Mouse (Mus musculus) lung, adult 18-20 months (tissue): ENCODE measurements around the gene Azin2.

Experiments used
- DNase-seq, 2 experiments: peaks; one replicate each; pipeline ENCODE4 v3.0.0; 2022; ENCODE audit warnings: mixed read lengths in 2 of 2

Gene Azin2

DNA sequence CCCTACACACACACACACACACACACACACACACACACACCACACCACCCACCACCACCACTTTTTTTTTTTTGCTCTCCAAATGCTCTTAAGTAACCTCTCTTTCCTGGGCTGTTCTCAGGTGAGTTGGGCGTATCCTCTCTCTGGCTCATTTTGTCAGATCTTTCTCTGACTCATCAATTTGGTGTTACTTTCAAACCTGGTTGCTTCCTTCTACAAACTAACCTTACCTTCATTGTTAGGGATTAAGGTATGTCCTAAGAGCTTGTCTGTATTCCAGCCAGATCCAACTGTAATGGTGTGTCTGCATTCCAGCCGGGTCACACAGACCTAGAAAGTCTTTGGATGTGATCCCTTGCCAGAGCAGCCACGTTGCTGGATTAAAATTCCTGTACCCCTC, 15.0 kb upstream of the Azin2 start:
- DNase-seq, result no peak

DNA sequence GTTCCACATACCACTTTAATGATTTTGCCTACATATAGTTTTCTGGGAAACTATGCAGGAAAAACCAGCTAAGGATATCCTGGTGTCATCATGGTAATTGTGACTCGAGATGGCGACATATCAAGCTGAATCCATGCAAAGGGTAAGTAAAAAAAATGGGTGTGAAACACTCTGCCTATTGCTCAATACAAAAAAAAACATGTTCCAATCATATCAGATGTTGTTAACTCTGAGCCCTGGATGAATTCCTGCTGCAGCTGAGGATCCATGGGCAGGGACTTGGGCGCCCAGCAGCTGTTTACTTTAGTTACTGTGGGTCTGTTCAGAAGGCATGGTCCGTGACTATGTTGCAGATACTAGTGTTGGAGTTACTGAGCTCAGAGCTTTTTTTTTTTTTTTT, 14.3 kb upstream of the Azin2 start:
- no peak for DNase-seq

DNA sequence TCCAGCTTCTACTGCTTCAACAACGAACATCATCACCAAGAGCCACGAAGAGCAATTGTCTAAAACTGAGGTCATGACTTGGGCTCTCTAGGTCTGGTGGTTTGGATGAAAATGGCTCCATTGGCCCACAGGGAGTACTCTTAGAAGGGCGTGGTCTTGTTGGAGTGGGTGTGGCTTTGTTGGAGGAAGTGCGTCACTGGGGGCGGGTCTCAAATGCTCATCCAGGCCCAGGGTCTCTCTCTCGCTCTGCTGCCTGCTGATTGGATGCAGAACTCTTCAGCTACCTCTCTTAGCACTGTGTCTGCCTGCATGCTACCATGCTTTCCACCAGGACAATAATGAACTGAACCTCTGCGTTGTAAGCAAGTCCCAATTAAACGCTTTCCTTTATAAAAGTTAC, 12.4 kb upstream of the Azin2 start:
- no peak for DNase-seq

DNA sequence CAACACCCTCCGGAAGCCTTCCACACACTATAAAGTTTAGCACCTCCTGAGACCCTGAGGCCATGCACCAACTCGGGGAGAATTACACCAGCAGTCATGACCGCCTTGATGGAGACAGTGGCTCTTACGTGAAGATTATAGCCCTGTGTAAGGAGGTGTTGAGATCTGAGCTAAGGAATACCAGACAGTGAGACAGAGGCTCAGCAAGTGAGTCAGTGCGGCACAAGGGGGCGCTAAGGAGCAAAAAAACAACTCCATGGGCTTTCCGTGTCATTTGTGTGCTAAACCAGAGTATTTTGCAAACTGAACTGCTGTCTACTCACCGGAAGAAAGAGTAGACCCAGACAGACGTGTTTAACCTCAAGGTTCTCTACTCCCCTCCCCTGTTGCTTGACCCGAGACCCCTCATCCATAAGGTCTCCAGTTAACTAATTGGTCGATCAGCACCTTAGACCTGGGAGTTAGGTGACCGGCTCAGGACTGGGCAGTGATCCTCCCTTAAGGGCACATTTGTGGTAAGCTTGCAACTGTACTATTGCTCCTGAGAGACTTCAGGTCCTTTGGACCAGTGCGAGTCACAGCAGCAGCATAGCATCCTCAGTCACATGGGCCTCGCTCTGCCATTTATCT, 8.9 kb upstream of the Azin2 start:
- DNase-seq, result peak; percentile 66 to 76

DNA sequence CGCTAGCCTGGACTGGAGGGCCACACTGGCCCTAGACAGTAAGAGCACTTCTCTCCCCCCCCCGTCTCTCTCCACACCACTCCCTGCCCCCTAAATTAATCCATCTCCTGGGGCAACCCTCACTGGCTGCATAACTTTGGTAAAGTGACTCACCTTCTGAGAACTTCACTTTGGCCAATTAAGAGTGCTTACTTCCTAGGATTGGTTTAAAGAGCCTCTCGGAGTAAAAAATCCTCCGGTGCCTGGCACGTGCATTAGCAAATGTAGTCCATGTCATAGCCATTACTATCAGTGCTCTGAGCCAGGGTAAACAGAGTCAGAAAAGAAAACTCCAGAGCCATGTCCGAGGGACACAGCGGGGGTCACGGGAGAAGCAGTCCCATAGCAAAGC, 8.2 kb upstream of the Azin2 start:
- peak in 1 of 2 experiments; percentile 54 for DNase-seq

DNA sequence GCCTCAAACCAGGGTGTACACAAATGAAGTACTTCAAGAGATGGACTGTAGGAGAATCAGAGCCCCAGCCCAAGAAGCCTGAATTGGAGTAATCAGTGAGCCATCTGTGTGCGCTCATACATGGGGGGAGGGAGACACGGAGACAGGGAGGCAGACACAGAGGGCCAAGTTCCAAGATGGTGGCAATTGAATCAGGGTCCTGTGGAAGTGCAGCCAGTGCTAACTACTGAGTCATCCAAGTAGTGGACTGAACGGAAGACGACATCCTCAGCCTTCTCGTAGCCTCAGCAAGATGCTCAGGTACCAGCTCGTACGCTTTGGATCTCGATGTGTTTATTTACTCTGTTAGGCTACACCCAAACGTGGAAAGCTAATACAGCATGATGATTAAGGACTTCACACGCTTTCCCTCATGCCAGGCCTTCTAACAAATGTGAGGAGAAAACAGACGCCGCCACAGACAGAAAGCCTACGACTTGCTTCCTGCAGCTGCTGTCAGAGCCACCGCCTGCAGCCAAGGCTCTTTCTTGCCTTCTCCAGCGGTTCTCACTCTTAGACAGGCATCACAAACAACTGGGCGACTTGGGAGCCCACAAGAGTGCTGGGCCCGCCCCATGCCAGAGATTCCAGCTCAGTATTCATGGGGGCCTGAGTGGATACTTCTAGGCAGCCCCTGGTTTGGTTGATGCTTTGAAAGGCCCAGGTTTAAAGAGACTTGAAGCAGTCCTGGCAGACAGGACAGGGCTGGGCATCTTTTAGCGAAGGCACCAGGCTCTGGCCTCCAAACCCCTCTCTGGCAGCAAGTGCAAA, 7.6 kb upstream of the Azin2 start:
- DNase-seq, result peak in 1 of 2 experiments; percentile 30

DNA sequence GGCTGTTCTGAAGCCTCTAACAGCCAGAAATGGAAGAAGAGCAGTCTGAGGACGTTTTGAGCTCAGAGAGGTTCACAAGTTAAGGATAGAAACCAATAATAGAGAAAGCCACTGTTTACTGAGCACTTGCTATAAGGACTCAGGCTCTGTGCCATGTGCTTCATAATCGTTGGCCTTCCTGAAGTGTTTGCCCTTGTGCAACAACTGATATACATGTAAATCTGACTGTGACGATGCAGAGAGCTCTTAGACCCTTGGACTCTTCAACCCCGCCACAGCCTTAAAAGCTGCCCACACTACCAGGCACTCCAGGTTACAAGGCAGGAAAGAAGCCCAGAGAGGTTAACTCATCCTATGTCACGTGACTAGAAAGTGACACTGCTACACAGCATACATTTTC, 6.8 kb upstream of the Azin2 start:
- DNase-seq, result peak; percentile 87 to 92

DNA sequence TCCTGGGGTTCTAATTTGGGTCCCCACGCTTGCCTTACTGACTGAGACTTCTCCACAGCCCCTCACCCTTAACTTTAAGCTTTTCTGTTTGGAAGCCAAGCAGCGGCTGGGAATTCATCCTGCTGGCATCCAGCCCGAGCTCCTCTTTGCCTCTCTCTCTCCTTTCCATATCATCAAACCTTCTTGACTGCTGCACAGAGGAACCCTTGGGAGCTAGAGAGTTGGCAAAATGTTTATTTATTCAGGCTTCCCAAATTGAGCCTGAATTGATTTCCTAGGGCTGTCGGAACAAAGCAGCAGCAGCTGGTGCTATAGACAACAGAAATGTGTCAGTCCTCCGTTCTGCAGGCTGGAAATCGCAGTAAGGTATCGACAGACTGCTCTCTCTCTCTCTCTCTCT, 4.5 kb upstream of the Azin2 start:
- DNase-seq, result no peak

DNA sequence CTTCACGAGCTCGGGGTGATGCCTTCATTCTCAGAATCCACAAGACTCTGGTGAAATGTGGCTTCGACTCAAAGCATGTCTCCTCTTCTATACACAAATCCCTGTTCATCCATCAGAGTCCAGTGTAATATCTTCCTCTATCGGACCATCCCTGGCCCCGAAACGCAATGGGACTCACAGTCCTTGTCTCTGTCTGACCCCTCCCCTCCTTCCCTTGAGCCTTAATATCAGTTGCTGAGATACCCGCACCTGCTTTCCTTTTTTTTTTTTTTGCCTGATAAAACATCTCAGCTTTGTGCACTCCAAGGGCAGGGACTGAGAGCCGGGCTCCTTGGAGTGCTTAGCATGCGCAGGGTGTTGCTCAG, 666 bp upstream of the Azin2 start:
- DNase-seq, result no peak

DNA sequence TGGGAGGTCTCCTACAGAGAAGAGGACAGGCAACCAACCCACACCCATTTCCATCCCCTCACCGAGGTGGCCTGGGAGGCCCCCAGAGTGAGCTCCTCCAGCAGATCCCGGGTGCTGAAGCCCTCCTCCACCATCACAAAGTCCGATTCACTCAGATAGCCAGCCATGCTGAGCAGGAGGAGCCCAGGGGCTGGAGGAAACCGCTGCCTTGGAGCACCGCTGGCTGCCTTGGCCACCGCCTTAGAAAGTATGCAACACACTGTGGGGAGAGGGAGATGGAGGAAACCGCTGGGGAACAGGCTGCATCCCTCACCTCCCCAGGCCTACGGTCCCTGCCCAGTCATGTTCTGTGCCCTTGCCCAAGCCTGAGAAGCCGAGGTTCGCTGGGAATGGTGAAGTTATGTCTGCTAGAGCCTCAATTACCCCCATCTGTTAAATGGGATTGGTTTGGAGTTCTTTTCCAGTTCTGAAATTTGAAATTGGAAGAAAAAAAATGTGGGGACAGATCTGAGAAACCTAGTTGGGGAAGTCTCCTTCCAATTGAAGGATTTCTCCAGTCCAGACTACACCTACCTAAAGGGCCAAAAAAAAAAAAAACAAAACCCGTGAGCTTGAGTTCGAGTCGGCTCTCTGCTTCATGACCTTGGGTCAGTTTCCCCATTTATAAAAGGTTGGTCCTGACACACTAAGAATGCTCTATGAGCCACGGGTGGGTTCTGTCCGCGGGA, 777 bp downstream of the Azin2 start:
- no peak for DNase-seq

DNA sequence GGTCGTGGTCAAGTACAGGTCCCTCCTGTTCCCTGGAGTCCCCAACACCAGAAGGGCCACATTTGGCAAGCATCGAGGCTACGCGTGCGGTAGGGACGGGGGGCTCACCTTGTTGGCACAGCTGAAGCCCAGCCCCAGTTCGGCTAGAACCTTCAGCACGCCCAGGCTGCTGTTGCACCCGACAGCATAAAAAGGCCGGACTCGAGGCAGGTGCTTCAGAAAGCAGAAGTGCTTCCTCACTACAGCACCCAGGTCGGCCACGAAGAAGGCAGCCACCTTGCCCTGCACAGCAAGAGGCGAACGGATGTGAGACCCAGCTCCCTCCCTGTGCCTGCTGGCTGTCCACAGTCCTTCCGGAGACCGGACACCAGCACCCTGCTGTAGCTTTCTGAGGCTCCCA, 2.6 kb downstream of the Azin2 start:
- no peak for DNase-seq

DNA sequence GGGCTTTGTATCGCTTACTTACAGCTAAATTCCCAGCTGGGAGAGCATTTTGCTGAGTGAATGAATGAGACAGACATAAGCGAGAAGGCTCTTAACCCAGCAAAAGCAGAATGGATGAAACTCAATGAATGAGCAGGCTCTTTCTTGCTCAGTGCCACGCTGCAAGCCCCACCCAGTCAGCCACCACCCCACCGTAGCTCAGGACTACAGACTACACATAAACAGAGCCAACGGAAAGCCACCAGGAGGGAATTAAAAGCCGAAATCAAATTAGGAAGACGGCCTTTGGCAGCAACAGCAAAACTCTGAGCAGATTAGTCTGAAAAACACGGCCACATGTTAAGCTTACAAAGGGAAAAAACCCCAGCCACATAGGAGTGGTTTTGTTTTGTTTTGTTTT, 3.4 kb downstream of the Azin2 start:
- no peak for DNase-seq

DNA sequence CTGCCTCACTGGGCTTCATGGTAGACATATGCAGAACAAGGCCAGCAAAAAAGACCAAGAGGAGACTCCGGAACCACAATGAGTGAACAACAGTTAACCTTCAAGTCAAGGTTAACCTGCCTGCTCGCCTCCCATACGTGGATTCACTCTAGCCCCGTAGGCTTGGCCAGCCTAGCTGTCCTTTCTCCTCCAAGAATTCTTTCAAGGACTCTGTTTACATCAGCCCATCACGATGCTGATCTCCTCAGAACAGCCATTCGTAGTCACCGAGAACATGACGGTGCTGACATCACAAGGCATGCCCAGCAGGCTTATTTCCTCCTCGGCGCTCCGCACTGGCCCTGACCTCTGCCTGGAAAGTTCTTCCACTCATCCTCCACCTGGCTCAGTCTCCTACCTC, 4.1 kb downstream of the Azin2 start:
- no peak for DNase-seq

DNA sequence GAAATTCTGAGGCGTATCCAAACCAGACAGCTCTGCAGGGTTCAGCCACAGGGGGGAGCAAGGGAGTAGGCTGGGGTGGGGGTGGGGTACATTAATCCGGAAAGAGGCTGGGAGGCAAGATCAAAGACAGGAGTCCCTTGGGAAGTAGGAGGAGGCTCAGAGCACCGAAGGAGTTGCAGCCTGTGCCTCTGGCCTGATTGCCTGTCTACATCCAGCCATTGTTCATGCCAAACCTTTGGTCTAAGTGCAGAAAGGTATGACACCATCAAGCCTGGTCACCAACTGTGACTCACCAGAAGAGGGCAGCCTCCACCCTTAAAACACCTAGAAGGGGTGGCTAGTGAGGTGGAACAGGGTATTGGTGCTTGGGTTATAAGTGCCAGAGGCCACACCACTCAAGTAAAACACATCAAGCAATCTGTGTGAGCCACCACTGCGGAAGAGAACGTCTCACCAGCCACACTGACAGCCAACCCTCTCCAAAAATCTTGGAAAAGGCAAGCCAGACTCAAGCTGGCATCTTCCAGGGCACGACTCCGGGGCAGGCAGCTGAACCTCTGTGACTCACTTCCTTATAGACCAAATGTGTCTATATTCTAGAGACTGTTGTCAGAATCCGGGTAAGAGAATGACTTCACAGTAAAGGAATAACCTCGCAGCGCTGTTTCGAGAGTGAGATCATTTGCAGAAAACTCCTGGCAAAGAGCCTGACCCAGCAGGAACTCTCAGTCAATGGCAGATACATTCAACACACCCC, 4.9 kb downstream of the Azin2 start:
- peak; percentile 65 to 73 for DNase-seq

DNA sequence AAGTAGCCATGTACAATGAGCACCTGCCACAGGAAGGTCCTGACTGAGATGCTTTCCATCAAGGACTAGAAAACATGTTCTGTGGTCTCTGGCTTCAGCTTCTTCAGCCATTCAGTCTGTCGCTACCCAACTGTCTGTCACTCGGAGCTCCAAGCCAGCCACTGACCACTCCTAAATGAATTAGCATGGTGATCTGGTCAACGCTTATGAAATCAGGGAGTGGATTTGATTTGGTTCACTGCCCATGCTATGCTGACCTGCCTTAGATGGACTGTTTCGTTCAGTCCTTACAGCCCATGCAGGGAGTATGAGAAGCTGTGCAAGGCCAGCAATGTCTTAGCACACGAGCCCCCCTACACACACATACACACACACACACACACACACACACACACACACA, 8.4 kb downstream of the Azin2 start:
- no peak for DNase-seq

DNA sequence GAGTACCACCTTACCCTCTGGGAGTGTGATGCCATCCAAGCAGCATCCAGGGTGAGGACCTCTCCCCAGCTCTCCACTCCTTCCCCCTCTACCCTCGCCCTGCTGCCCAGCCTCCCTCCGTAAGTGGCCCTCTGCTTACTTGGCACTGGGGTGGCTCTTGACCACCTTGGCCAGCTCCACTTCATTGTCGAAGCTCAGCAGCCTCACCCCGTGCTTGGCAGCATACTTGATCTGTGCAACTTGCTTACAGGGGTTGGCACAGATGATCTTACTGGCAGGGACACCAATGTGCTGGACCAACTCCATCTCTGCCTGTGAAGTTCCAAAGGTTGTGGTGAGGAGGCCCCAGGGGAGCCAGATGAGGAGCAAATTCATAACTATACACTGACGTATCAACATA, 11.8 kb downstream of the Azin2 start:
- DNase-seq, result peak; percentile 65 to 67

DNA sequence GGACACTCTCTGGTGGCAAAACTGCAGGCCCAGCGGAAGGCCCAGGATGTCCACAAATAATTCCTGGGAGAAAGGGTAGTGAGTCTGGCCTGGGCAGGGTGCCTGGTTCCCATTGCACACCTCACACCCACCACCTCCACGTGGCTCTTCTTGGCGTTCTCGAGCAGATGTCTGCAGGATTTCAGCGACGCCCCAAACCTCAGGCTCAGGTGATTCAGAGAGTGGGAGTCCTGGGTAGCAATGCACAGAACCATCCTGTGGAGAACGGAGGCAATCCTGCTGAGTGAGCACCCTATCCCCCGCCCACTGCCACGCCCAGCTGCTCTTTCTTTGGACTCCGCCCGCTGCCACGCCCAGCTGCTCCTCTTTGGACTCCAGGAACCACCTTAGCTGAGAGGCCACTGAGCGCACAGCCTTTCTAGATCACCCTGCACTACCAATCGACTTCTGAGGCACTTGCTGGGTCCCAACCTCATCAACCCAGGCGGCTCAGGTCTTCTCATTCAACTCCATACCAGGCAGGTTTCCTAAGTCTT, 12.7 kb downstream of the Azin2 start:
- DNase-seq, result peak; percentile 38 to 49

DNA sequence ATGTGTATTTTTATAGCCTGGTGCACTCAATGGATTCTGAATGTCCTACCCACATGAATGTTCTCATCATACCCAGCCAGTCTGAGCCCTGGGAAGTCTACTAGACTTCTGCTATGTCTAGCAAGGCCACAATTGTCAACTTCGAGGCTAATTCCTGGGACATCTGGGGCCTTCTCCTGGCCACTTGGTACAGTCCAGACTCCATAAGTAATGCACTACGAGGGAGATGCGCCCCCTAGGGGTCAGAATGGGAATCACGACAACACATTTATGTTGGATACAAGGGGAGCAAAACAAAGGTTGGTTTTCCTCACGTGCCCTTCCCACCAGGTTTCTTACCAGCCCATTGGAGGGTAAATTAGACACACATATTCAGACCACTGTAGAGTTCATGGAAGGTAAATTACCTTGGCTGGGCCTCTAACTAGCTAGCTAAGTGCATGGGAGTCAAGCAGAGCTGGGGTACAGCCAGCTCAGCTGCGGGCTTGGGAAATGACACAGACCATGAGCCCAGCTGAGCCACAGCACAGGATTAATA, 14.0 kb downstream of the Azin2 start:
- DNase-seq, result peak in 1 of 2 experiments; percentile 59

DNA sequence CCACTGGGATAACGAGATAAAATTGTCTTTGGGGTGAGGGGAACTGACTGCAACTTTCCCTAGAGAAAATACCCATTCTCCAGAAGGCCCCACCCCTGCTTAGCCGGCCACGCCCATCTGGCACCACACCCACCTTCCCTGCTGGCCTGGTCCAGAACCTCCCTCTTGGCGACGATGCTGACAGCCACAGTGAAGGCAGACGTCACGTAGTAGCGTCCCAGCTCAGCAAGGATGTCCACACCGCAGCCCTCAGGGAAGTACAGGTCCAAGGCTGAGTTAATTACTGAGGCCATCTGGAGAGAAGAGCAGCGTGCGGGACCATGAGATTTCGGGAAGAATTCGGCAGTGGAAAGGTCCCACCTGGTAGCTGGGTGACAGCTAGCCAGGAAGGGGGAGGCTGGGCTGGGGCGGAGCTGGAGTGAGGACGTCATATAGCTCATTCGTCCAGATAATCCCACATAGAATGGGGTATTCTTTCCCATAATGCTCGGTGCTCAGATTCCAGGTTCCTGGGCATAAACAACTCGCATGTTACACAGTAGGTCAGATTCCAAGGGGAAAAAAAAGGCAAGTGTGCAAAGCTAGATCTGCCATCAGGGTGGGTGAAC, 14.8 kb downstream of the Azin2 start:
- DNase-seq, result peak in 1 of 2 experiments; percentile 30

DNA sequence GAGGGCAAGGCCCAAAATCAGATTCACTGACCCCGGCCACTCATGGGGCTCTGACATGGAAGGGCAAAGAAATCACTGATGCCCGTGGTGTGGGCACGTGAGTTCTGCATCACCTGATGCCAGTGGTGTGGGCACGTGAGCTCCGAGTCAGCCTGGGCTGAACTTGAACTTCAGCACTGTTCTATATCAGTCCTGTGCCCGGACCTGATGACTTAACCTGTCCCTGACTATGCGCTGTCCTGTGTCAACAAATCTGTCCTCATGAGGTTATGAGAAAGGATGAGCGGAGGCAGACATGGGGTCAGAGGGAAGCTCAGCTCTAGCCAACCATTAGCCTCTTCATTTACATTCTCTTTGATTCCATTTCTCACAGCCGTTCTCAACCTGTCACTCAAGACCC, 15.5 kb downstream of the Azin2 start:
- DNase-seq, result no peak

DNA sequence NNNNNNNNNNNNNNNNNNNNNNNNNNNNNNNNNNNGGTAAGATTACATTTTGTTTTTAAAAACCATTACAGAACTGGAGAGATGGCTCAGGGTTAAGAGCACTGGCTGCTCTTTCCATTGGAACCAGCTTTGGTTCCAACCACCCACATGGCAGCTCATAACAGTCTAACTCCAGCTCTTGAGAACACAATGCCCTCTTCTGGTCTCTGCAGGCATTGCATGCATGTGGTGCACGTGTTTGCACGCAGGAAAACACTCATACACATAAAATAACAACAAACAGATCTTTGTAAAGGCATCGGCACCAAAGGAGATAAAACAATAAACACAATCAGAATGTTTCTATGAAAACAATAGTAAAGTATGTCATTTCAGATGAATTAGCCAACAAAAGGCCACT, 19.9 kb downstream of the Azin2 start:
- DNase-seq, result no peak

DNA sequence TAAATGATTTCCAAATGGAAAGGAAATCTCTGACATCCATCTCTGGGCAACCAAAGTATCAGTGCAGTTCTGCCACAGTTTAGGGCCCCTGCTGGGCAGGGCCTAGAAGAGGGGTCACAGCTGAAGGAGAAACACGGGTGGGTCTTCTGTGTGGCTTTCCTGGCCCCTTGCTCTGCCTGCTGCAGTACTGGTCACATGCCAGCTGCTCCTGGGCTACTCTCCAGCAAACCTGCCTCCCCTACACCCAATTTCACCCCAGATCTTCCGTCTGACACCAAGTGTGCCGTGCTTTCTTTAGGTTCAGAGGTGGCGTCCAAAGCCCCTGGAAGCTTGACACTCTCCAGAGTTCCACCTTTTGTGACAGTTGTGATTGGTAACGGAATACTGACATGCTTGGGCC, 26.6 kb downstream of the Azin2 start:
- DNase-seq, result no peak
